Mouse (Mus musculus) liver, embryonic 14.5 days (tissue): ENCODE results near the gene Ccl24. TPM values are rescaled to one million over a fixed set of nuclear protein-coding genes. Genes with fewer than 3 reads are reported as not detected.

Experiments used
- ATAC-seq: fragments of 200-750 bp; cut with Nextera tagmentation; 2 replicates; pipeline ENCODE4 v1.8.0; 2017; ENCODE audit warnings: moderate number of reproducible peaks, mild to moderate bottlenecking, moderate library complexity; ENCODE audit not compliant: insufficient read depth
- DNase-seq, 3 experiments: peaks; one replicate each; pipeline ENCODE4 v3.0.0-alpha.2; 2012 to 2013; ENCODE audit warnings: low read depth in 3 of 3, low spot score in 3 of 3
- H3K27ac ChIP-seq: fragments of 300-500 bp; sonication (generic); 2 replicates; pipeline ENCODE4 v1.5.1; 2014; ENCODE audit warnings: moderate library complexity, mild to moderate bottlenecking, control low read depth, inconsistent platforms
- H3K27me3 ChIP-seq: fragments of 300-500 bp; sonication (generic); 2 replicates; pipeline ENCODE4 v1.6.1; 2014; ENCODE audit warnings: mild to moderate bottlenecking, low read length, moderate library complexity; ENCODE audit not compliant: control insufficient read depth, insufficient read depth
- H3K36me3 ChIP-seq: fragments of 300-500 bp; sonication (generic); replicated peaks from 2 replicates; pipeline ENCODE4 v1.6.1; 2014; ENCODE audit warnings: low read depth; ENCODE audit not compliant: control insufficient read depth, insufficient read depth
- H3K4me1 ChIP-seq, 2 experiments: fragments of 200-500 bp in 1 of 2; fragments of 300-500 bp in 1 of 2; sonication (generic) in 1 of 2; replicated peaks; 2 replicates each; pipeline ENCODE4 v1.6.1; 2012 to 2014; ENCODE audit warnings: antibody characterized with exemption in 1 of 2, inconsistent platforms in 1 of 2, low read length in 1 of 2; ENCODE audit not compliant: control insufficient read depth in 2 of 2, insufficient read depth in 2 of 2
- H3K4me2 ChIP-seq: fragments of 300-500 bp; sonication (generic); 2 replicates; pipeline ENCODE4 v1.6.1; 2014; ENCODE audit warnings: low read depth, mild to moderate bottlenecking, control low read depth, moderate library complexity
- H3K4me3 ChIP-seq, 2 experiments: fragments of 200-500 bp in 1 of 2; fragments of 300-500 bp in 1 of 2; sonication (generic) in 1 of 2; 2 replicates each; pipeline ENCODE4 v1.5.1; 2012 to 2014; ENCODE audit warnings: low read depth in 2 of 2, low read length in 2 of 2, mild to moderate bottlenecking in 2 of 2, control low read depth in 1 of 2, inconsistent platforms in 1 of 2, moderate library complexity in 1 of 2; ENCODE audit not compliant: insufficient read depth in 1 of 2
- H3K9ac ChIP-seq: fragments of 300-500 bp; sonication (generic); replicated peaks from 2 replicates; pipeline ENCODE4 v1.6.1; 2014; ENCODE audit warnings: mild to moderate bottlenecking, control low read depth, moderate library complexity
- H3K9me3 ChIP-seq: fragments of 300-500 bp; sonication (generic); 2 replicates; pipeline ENCODE4 v1.6.1; 2016; ENCODE audit warnings: low read length, mixed read lengths; ENCODE audit not compliant: control insufficient read depth
- CTCF ChIP-seq: IDR thresholded peaks from 2 replicates; pipeline ENCODE4 v1.5.1; 2016; ENCODE audit warnings: antibody characterized with exemption, low read depth, control low read depth
- EP300 ChIP-seq: IDR thresholded peaks from 2 replicates; pipeline ENCODE4 v1.6.1; 2016; ENCODE audit warnings: antibody characterized with exemption, low read depth
- WGBS: fragments of 180-500 bp; shearing (Covaris S2); extraction: QIAGEN DNeasy Blood & Tissue Kit; methylation state at CpG from one replicate; pipeline ENCODE4 v1.1.7; 2014; ENCODE audit not compliant: insufficient replicate concordance; 5-methylcytosine and 5-hydroxymethylcytosine counted together
- polyA plus RNA-seq, 2 experiments: library from polyadenylated mRNA; depleted of rRNA in 1 of 2; stranded (reverse) in 1 of 2; unstranded in 1 of 2; fragments of >200 nt; fragmentation: Nextera tagmentation in 1 of 2; extraction: Ambion mirVana in 1 of 2; gene quantifications; 2 replicates each; pipeline versions ENCODE4 v1.2.1 to v1.2.3; 2012 to 2014

The Ccl24 gene
- polyA plus RNA-seq, 2 experiments: 11.8 to 14.4 TPM

DNA sequence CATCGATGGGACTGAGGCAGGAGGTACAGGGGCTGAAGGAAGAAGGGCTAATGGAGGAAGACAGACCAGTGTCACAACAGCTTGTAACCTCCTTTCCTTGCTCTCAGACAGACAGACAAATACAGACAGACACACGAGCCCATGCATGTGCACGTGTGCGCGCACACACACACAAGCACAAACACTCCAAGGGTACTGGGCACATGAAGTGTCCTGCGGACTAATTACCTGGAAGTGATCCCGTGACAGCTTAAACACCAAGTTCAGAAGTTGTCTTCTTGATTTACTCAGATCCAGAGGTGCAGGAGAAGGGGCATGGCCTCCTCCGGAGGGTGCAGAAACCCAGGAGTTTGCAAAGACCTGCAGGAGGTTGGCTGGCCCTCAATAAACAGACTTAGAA, 12.8 kb upstream of the Ccl24 start:
- 62% methylated on average over 8 of the region's 8 CpGs for WGBS
- H3K4me1 ChIP-seq: no peaks in the 10 kb centered on the region

DNA sequence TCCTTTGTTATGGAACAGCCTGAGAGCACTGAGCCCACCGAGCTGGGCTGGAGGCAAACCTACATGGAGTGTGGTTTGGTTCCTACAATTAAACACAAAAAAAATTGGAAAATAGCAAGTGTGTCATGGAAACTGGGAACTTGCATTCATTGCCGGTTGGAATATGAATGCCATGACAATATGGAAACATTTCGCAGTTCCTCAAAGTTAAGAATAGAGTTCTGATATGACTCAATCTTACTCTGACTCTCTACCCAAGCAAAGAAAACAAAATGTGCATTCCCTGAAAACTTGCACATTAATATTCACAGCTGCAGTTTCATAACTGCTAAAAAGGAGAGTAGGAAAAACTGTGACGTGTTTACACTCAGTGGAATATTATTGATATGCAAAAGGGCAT, 9.5 kb upstream of the Ccl24 start:
- no peak overlapping the region for H3K9ac ChIP-seq
- no peak overlapping the region for H3K27ac ChIP-seq
- H3K4me3 ChIP-seq: no peak overlapping the region
- no peaks in the 10 kb centered on the region for H3K36me3 ChIP-seq
- 68% methylated on average over 4 of the region's 4 CpGs for WGBS
- ATAC-seq (no peak), DNase-seq (no peak)
- no peaks in the 10 kb centered on the region for H3K4me1 ChIP-seq
- H3K27me3 ChIP-seq: no peaks in the 10 kb centered on the region
- H3K9me3 ChIP-seq: no peaks in the 10 kb centered on the region
- no peak for TF ChIP-seq EP300
- H3K4me2 ChIP-seq: no peak overlapping the region

More for the DNA sequence above, 12.8 kb upstream of the Ccl24 start:
- ATAC-seq (no peak), DNase-seq (no peak)
- no peaks in the 10 kb centered on the region for H3K27me3 ChIP-seq
- H3K4me3 ChIP-seq: no peak overlapping the region
- no peaks in the 10 kb centered on the region for H3K9me3 ChIP-seq
- no peak overlapping the region for H3K9ac ChIP-seq
- TF ChIP-seq CTCF: no peak
- H3K4me2 ChIP-seq: no peak overlapping the region
- H3K27ac ChIP-seq: no peak overlapping the region
- H3K36me3 ChIP-seq: no peaks in the 10 kb centered on the region

DNA sequence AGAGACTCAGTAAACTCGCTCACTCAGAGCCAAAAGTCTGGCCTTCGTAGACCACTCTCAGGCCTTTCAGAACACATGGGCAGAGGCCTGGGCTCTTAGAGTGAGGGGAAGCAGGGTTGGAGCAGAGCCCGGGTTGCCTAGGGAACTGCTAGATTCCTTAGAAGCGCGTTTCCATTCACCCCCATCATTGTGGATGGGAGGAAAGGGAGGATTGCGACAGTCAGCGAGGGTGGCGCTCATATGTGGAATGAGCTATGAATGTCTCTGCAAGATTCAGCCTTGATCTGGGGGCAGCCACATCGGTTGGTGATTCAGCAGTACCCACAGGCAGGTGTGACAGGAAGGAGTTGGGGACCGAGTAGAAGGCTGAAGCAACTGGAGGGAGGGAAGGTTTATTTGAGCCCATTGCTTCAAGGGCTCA, 6.5 kb upstream of the Ccl24 start:
- Histone ChIP-seq H3K27me3 (no peaks in the 10 kb centered on the region), H3K36me3 (no peaks in the 10 kb centered on the region), H3K9me3 (no peaks in the 10 kb centered on the region), H3K4me3 (no peak overlapping the region), H3K9ac (no peak overlapping the region), H3K4me1 (no peaks in the 10 kb centered on the region), H3K27ac (no peak overlapping the region), H3K4me2 (no peak overlapping the region)
- no peak for TF ChIP-seq CTCF
- no peak for TF ChIP-seq EP300
- DNase-seq (no peak), ATAC-seq (no peak)
- WGBS: 71% methylated on average over 10 of the region's 10 CpGs

DNA sequence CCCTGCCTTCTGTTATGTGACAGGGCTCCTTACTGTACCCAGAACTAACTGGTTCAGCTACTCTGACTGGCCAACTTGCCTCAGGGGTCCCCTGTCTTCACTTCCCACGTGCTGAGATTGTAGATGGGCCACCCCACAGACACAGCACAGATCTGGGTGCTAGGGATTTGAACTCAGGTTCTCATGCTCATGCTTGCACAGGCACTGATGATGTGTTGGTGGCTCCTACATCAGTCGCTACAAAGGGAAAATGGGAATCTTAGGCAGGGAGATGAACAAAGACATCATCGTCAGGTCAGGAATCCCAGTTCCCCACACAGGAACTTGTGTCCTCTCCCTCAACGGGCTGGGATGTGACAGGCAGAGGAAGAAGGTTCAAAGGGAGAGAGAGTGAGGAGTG, 3.2 kb upstream of the Ccl24 start:
- Histone ChIP-seq H3K9me3 (no peaks in the 10 kb centered on the region), H3K27me3 (no peaks in the 10 kb centered on the region), H3K4me1 (no peaks in the 10 kb centered on the region), H3K4me3 (no peak overlapping the region), H3K36me3 (no peaks in the 10 kb centered on the region), H3K4me2 (no peak overlapping the region), H3K27ac (no peak overlapping the region), H3K9ac (no peak overlapping the region)
- no peak for ATAC-seq
- no peak for DNase-seq
- TF ChIP-seq EP300 (no peak), CTCF (no peak)
- WGBS: 55% methylated on average over 4 of the region's 4 CpGs

DNA sequence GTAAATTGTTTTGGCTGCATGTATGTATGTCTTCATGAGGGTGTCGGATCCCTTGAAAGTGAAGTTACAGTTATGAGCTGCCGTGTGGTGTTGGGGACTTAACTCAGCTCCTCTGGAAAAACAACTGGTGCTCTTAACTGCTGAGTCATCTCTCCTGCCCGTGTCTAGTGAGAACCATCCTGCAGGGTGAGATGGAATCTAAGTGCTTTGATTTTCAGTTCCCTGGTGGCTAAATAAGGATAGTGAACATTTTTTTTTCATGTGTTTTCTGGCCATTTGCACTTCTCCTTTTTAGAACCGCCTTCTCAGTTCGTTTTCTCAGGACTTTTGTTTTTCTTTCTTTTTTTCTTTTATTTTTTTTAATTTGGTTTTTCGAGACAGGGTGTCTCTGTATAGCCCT, 4.2 kb downstream of the Ccl24 start:
- no peaks in the 10 kb centered on the region for H3K9me3 ChIP-seq
- no peak overlapping the region for H3K4me2 ChIP-seq
- 33% methylated on average over 6 of the region's 6 CpGs for WGBS
- DNase-seq: no peak
- no peaks in the 10 kb centered on the region for H3K27me3 ChIP-seq
- TF ChIP-seq CTCF (no peak), EP300 (no peak)
- no peak for ATAC-seq
- no peak overlapping the region for H3K27ac ChIP-seq
- no peaks in the 10 kb centered on the region for H3K36me3 ChIP-seq
- no peaks in the 10 kb centered on the region for H3K4me1 ChIP-seq
- H3K9ac ChIP-seq: no peak overlapping the region
- H3K4me3 ChIP-seq: no peak overlapping the region
